10 mouse cellular contexts compared by ENCODE assay signal in genomic region chr2:168412853-168413252, GRCm38 (mm10).
A peak's percentile ranks its signal among the peaks of the same experiment; 100 is the strongest.
DNase-seq lines count a peak whose midpoint lies in the region; TF ChIP-seq lines count a peak whose summit lies in the region.
"Had no signal": no experiment of that assay in that cellular context is flagged by ENCODE, and none has a peak within 500 bp of the region (broad histone marks: within the 10 kb centered on the region; RNA-seq: fewer than 3 reads in every experiment).

No protein-coding gene starts in this region.

- H3K27me3 ChIP-seq in small intestine, adult 2 months (ENCODE audit: control insufficient read depth, insufficient read depth, low read length), result no peaks in the 10 kb centered on the region
- H3K27me3 ChIP-seq: limb, embryonic 13.5 days had no signal

- DNase-seq in adrenal gland, postnatal 25 days, result peak; percentile 10
- no peak for DNase-seq in adrenal gland, postnatal 10 days
- no peak for DNase-seq in left cerebral cortex, adult 2 months (ENCODE audit: extremely low spot score in 1 of 2, low spot score in 2 of 2)
- DNase-seq in left cerebral cortex, postnatal 25 days (ENCODE audit: low spot score in 2 of 2), result no peak
- DNase-seq in adipocyte (ENCODE audit: low spot score), result no peak
- no peak for DNase-seq in cerebellum, postnatal 36 days

- TF ChIP-seq CTCF in left cerebral cortex, adult 2 months (IDR thresholded peaks at IDR 0.05), result peak; percentile 54
- 0 out of 2 replicates have a peak, but pooled peaks have one; percentile 16 for TF ChIP-seq CTCF in bone marrow macrophage, adult 2 months (IDR thresholded peaks at IDR 0.05; ENCODE audit: low read depth, low read length)
- peak; percentile 32; the same call in 1 of the 2 replicates for TF ChIP-seq CTCF in small intestine, adult 2 months (IDR thresholded peaks at IDR 0.05; ENCODE audit: extremely low read depth, insufficient read length, insufficient replicate concordance, low read depth, low read length)

- no peaks in the 10 kb centered on the region for H3K4me1 ChIP-seq in bone marrow macrophage, adult 2 months (ENCODE audit: control insufficient read depth, insufficient read depth, low read length)
- no peaks in the 10 kb centered on the region; the same call in 1 of the 2 replicates for H3K4me1 ChIP-seq in small intestine, adult 2 months (ENCODE audit: control insufficient read depth, insufficient read depth, insufficient read length, low read length)
- H3K4me1 ChIP-seq: limb, embryonic 13.5 days had no signal

- WGBS in small intestine, adult 2 months, result 43% methylated on average over 6 of the region's 6 CpGs

- no peak overlapping the region for H3K4me3 ChIP-seq in left cerebral cortex, adult 2 months
- no peak overlapping the region for H3K4me3 ChIP-seq in bone marrow macrophage, adult 2 months (ENCODE audit: insufficient read depth, low read length)
- no peak overlapping the region for H3K4me3 ChIP-seq in small intestine, adult 2 months (ENCODE audit: low read depth, low read length)
- H3K4me3 ChIP-seq: erythroblast, embryonic 14.5 days; limb, embryonic 13.5 days had no signal

- TF ChIP-seq POLR2A in bone marrow macrophage, adult 2 months (IDR thresholded peaks at IDR 0.05; ENCODE audit: borderline replicate concordance, low read depth, low read length), result no peak
- TF ChIP-seq POLR2A in small intestine, adult 2 months (IDR thresholded peaks at IDR 0.05; ENCODE audit: low read depth, low read length), result no peak

- intact Hi-C loops in left cerebral cortex, adult 2 months (cut with DNase I), result loop anchor here (2.0 kb wide), 1 partner anchor 32 kb away; no protein-coding TSS in a partner anchor
- intact Hi-C loops in left cerebral cortex, postnatal 25 days (cut with DNase I), result no loop called here

- H3K27ac ChIP-seq in left cerebral cortex, adult 2 months, result no peak overlapping the region
- H3K27ac ChIP-seq in bone marrow macrophage, adult 2 months (ENCODE audit: insufficient read depth, low read depth, low read length), result no peak overlapping the region
- no peak overlapping the region for H3K27ac ChIP-seq in small intestine, adult 2 months (ENCODE audit: insufficient read depth, low read depth, low read length)
- H3K27ac ChIP-seq: limb, embryonic 13.5 days had no signal

- H3K36me3 ChIP-seq in small intestine, adult 2 months (ENCODE audit: control insufficient read depth, insufficient read depth, low read length), result no peaks in the 10 kb centered on the region
- H3K36me3 ChIP-seq: limb, embryonic 13.5 days had no signal
